Mouse (Mus musculus) limb, embryonic 11.5 days (tissue): ENCODE measurements around the gene Zfp652. TPM values are rescaled to one million over a fixed set of nuclear protein-coding genes. Genes with fewer than 3 reads are reported as not detected.

ENCODE experiments used
- ATAC-seq: fragments of 200-750 bp; cut with Nextera tagmentation; 2 replicates; pipeline ENCODE4 v1.8.0; 2017; ENCODE audit warnings: low read depth; ENCODE audit not compliant: insufficient number of reproducible peaks, low FRiP score, low TSS enrichment
- DNase-seq: peaks from one replicate; pipeline ENCODE4 v3.0.0-alpha.2; 2015; ENCODE audit warnings: low spot score
- H3K27ac ChIP-seq: fragments of 300-500 bp; sonication (generic); replicated peaks from 2 replicates; pipeline ENCODE4 v1.5.1; 2014; ENCODE audit warnings: low read depth, mild to moderate bottlenecking, low read length
- H3K27me3 ChIP-seq: fragments of 300-500 bp; sonication (generic); 2 replicates; pipeline ENCODE4 v1.6.1; 2014; ENCODE audit warnings: mild to moderate bottlenecking, low read length, mixed read lengths; ENCODE audit not compliant: control insufficient read depth, insufficient read depth
- H3K36me3 ChIP-seq: fragments of 300-500 bp; sonication (generic); 2 replicates; pipeline ENCODE4 v1.6.1; 2014; ENCODE audit warnings: mild to moderate bottlenecking, low read length, moderate library complexity, mixed read lengths; ENCODE audit not compliant: control insufficient read depth, insufficient read depth
- H3K4me1 ChIP-seq: fragments of 300-500 bp; sonication (generic); 2 replicates; pipeline ENCODE4 v1.6.1; 2014; ENCODE audit warnings: low read length, mixed read lengths; ENCODE audit not compliant: control insufficient read depth, insufficient read depth
- H3K4me2 ChIP-seq: fragments of 300-500 bp; sonication (generic); 2 replicates; pipeline ENCODE4 v1.6.1; 2014; ENCODE audit warnings: low read depth, mild to moderate bottlenecking, moderate library complexity; ENCODE audit not compliant: severe bottlenecking
- H3K4me3 ChIP-seq: fragments of 300-500 bp; sonication (generic); 2 replicates; pipeline ENCODE4 v1.5.1; 2014; ENCODE audit warnings: low read depth, low read length
- H3K9ac ChIP-seq: fragments of 300-500 bp; sonication (generic); 2 replicates; pipeline ENCODE4 v1.6.1; 2014; ENCODE audit warnings: mild to moderate bottlenecking, low read length
- H3K9me3 ChIP-seq: fragments of 300-500 bp; sonication (generic); 2 replicates; pipeline ENCODE4 v1.6.1; 2016; ENCODE audit warnings: low read length; ENCODE audit not compliant: control insufficient read depth
- WGBS: fragments of 180-500 bp; shearing (Covaris S2); extraction: QIAGEN DNeasy Blood & Tissue Kit; methylation state at CpG from one replicate; pipeline ENCODE4 v1.1.7; 2014; 5-methylcytosine and 5-hydroxymethylcytosine counted together
- polyA plus RNA-seq: library from polyadenylated mRNA; unstranded; fragments of >200 nt; fragmentation: Nextera tagmentation; extraction: Ambion mirVana; gene quantifications from 2 replicates; pipeline ENCODE4 v1.2.1, GENCODE M21; 2014

The Zfp652 gene
- polyA plus RNA-seq, 1 experiment from 2014 or later = 11.7 TPM

DNA sequence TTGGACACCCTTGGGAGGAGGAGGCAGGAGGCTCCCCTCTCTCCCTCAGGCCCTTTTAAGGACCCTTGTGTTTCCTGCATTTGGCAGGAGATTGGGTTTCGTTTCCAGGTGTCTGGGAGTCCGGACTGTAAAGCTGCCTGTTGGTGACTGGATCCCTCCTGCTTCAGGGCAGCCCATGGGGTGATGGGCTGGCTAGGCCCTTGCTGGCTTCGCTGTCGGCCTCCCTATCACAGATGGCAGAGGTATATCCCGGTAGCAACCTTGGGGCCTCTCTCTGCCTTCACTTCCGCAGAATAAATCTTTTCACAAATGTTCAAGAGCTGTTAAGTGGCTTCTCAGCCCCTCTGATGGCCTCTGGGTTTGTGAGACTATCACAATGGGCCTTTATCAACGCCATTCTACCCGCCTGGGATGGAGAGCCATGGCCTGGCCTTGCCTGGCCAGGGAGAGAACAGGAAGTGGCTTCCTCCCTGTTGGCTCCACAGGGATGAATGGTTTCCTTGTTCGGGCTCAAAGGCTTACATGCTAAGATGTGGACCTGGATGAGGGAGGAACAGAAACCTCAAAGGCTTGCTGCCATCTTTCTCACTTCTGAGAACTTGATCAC lies 30.4 kb upstream of the Zfp652 start:
- no peaks in the 10 kb centered on the region for H3K9me3 ChIP-seq
- no peaks in the 10 kb centered on the region for H3K27me3 ChIP-seq
- no peak overlapping the region for H3K4me3 ChIP-seq
- peak; percentile 76 for ATAC-seq
- WGBS = 46% methylated on average over 9 of the region's 9 CpGs
- H3K27ac ChIP-seq = peak overlapping the region; percentile 90
- peaks cover 23% of the 10 kb centered on the region for H3K4me1 ChIP-seq
- H3K4me2 ChIP-seq = no peak overlapping the region
- peak; percentile 67 for DNase-seq
- H3K9ac ChIP-seq = no peak overlapping the region
- peaks cover 3% of the 10 kb centered on the region; the same call in 1 of the 2 replicates for H3K36me3 ChIP-seq

DNA sequence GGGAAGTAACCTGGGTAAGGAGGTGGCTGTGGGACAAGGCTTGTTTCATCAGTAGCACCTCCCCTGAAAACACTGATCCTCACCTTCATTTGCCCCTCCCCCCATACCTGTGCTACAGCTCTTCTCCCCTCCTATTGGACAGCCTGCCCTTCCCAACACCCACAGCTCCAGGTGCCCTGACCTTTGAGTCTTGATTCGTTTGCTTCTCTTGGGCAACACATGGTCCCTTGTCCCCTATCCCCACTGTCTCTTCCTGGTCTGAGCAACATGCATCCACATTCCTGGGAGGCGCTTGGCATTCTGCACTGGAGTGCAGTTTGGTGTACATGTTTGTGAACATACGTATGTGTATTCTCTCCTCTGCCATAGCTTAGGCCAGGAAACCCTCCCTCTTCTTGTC lies 29.5 kb upstream of the Zfp652 start:
- Histone ChIP-seq H3K27me3 (no peaks in the 10 kb centered on the region), H3K36me3 (peaks cover 3% of the 10 kb centered on the region; the same call in 1 of the 2 replicates), H3K4me3 (no peak overlapping the region), H3K27ac (no peak overlapping the region), H3K4me1 (peaks cover 23% of the 10 kb centered on the region), H3K9me3 (no peaks in the 10 kb centered on the region), H3K4me2 (no peak overlapping the region), H3K9ac (no peak overlapping the region)
- ATAC-seq (no peak), DNase-seq (no peak)
- WGBS = 89% methylated on average over 3 of the region's 3 CpGs

GRCm38 (mm10) chr11:95686031-95686430 lies 26.4 kb upstream of the Zfp652 start:
- H3K36me3 ChIP-seq = no peaks in the 10 kb centered on the region
- WGBS = 2% methylated on average over 4 of the region's 4 CpGs

DNA sequence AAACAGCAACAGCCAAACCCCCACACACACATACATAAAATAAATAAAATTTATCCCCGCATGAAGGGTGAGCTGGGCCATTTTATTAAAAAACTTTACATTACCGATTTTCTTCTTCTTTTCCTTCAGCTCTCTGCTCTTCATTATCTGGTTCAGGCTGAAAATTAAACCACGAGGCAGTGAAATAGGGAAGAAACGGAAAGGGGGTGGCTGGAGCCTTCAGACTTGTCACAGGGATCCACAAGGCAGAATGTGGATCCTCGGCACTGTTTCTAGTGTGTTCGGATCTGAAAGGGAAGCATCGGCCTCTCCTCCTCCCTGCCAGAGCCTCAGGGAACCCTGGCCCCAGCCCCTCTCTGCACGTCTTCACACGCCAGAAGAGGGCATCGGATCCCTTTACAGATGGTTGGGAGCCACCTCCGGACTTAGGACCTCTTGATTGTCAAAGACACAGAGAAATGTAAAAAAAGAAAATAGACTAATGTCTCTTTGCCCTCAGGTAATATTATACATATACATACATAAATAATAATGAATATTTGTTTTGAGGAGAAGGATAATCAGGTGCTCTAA lies 25.3 kb upstream of the Zfp652 start:
- DNase-seq = no peak
- Histone ChIP-seq H3K27me3 (no peaks in the 10 kb centered on the region), H3K9me3 (no peaks in the 10 kb centered on the region), H3K4me3 (no peak overlapping the region), H3K4me2 (no peak overlapping the region), H3K4me1 (peaks cover 10% of the 10 kb centered on the region), H3K36me3 (no peaks in the 10 kb centered on the region), H3K27ac (no peak overlapping the region), H3K9ac (no peak overlapping the region)
- WGBS = 49% methylated on average over 11 of the region's 11 CpGs
- ATAC-seq = no peak

More at GRCm38 (mm10) chr11:95686031-95686430, 26.4 kb upstream of the Zfp652 start:
- Histone ChIP-seq H3K9ac (no peak overlapping the region), H3K9me3 (no peaks in the 10 kb centered on the region), H3K27ac (no peak overlapping the region), H3K4me2 (no peak overlapping the region), H3K27me3 (no peaks in the 10 kb centered on the region), H3K4me3 (no peak overlapping the region), H3K4me1 (peaks cover 21% of the 10 kb centered on the region)
- no peak for ATAC-seq
- DNase-seq = peak; percentile 85

- Histone ChIP-seq H3K9me3 (no peaks in the 10 kb centered on the region), H3K4me2 (no peak overlapping the region), H3K9ac (no peak overlapping the region), H3K4me1 (0 out of 2 replicates have a peak, but pooled peaks cover 6% of the 10 kb centered on the region), H3K27ac (no peak overlapping the region), H3K4me3 (no peak overlapping the region), H3K36me3 (no peaks in the 10 kb centered on the region), H3K27me3 (no peaks in the 10 kb centered on the region)
- no peak for ATAC-seq
- 64% methylated on average over 6 of the region's 6 CpGs for WGBS
- no peak for DNase-seq
Observed at GRCm38 (mm10) chr11:95688515-95688914, 24.0 kb upstream of the Zfp652 start.

- 0 out of 2 replicates have a peak, but pooled peaks cover 6% of the 10 kb centered on the region for H3K4me1 ChIP-seq
- H3K27me3 ChIP-seq = no peaks in the 10 kb centered on the region
- ATAC-seq (no peak), DNase-seq (no peak)
- H3K4me2 ChIP-seq = no peak overlapping the region
- no peak overlapping the region for H3K27ac ChIP-seq
- WGBS = 75% methylated on average over 7 of the region's 7 CpGs
- no peak overlapping the region for H3K9ac ChIP-seq
- H3K4me3 ChIP-seq = no peak overlapping the region
- no peaks in the 10 kb centered on the region for H3K9me3 ChIP-seq
- H3K36me3 ChIP-seq = no peaks in the 10 kb centered on the region
Observed at GRCm38 (mm10) chr11:95688981-95689380, 23.5 kb upstream of the Zfp652 start.

- Histone ChIP-seq H3K4me1 (0 out of 2 replicates have a peak, but pooled peaks cover 6% of the 10 kb centered on the region), H3K27ac (no peak overlapping the region)
- 86% methylated on average over 3 of the region's 3 CpGs for WGBS
Observed at GRCm38 (mm10) chr11:95689544-95689943, 22.9 kb upstream of the Zfp652 start.

DNA sequence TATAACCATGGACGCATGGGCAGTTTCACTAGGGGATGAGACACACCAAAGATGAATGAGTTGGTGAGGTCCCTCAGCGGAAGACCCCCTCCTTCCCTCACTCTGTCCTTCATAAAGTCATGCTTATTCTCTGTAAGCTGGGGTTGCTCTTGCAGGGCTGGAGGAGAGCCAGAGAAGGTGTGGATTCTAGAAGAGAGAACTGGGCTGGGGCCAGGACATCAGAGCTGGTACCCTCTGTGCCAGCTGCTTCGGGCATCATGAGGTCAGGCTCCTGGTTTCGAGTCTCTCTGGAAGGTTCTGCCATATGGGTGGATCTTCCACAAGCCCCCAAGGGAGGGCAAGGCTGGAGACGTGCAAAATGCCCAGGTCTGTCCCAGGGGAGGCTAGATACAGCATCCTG lies 13.9 kb upstream of the Zfp652 start:
- WGBS = 84% methylated on average over 5 of the region's 5 CpGs
- no peaks in the 10 kb centered on the region for H3K27me3 ChIP-seq
- no peak overlapping the region for H3K27ac ChIP-seq
- no peak overlapping the region for H3K4me3 ChIP-seq
- no peak overlapping the region for H3K4me2 ChIP-seq
- ATAC-seq (no peak), DNase-seq (no peak)
- H3K36me3 ChIP-seq = no peaks in the 10 kb centered on the region
- H3K9ac ChIP-seq = no peak overlapping the region
- no peaks in the 10 kb centered on the region for H3K9me3 ChIP-seq
- no peaks in the 10 kb centered on the region for H3K4me1 ChIP-seq

More at GRCm38 (mm10) chr11:95689544-95689943, 22.9 kb upstream of the Zfp652 start:
- Histone ChIP-seq H3K4me2 (no peak overlapping the region), H3K9me3 (no peaks in the 10 kb centered on the region), H3K36me3 (no peaks in the 10 kb centered on the region), H3K4me3 (no peak overlapping the region), H3K9ac (no peak overlapping the region), H3K27me3 (no peaks in the 10 kb centered on the region)
- no peak for DNase-seq
- no peak for ATAC-seq
